Mouse (Mus musculus) lung, embryonic 15.5 days (tissue): ENCODE measurements around the gene Trim62. TPM values are rescaled to one million over a fixed set of nuclear protein-coding genes. Genes with fewer than 3 reads are reported as not detected.

Source experiments
- ATAC-seq: fragments of 200-750 bp; cut with Nextera tagmentation; 2 replicates; pipeline ENCODE4 v1.8.0; 2017; ENCODE audit warnings: moderate number of reproducible peaks, borderline replicate concordance; ENCODE audit not compliant: low FRiP score, low TSS enrichment; ENCODE audit errors: extremely low read depth
- H3K27ac ChIP-seq: fragments of 300-500 bp; sonication (generic); 2 replicates; pipeline ENCODE4 v1.5.1; 2015; ENCODE audit warnings: moderate library complexity, mild to moderate bottlenecking, inconsistent platforms
- H3K27me3 ChIP-seq: fragments of 300-500 bp; sonication (generic); 2 replicates; pipeline ENCODE4 v1.6.1; 2015; ENCODE audit warnings: inconsistent platforms
- H3K36me3 ChIP-seq: fragments of 300-500 bp; sonication (generic); 2 replicates; pipeline ENCODE4 v1.6.1; 2015; ENCODE audit warnings: inconsistent platforms
- H3K4me1 ChIP-seq: fragments of 300-500 bp; sonication (generic); 2 replicates; pipeline ENCODE4 v1.6.1; 2015; ENCODE audit warnings: inconsistent platforms
- H3K4me2 ChIP-seq: fragments of 300-500 bp; sonication (generic); 2 replicates; pipeline ENCODE4 v1.6.1; 2015; ENCODE audit warnings: inconsistent platforms, mild to moderate bottlenecking, moderate library complexity
- H3K4me3 ChIP-seq: fragments of 300-500 bp; sonication (generic); 2 replicates; pipeline ENCODE4 v1.5.1; 2015; ENCODE audit warnings: mild to moderate bottlenecking, inconsistent platforms
- H3K9ac ChIP-seq: fragments of 300-500 bp; sonication (generic); 2 replicates; pipeline ENCODE4 v1.6.1; 2015; ENCODE audit warnings: inconsistent platforms
- H3K9me3 ChIP-seq: fragments of 300-500 bp; sonication (generic); 2 replicates; pipeline ENCODE4 v1.6.1; 2016; ENCODE audit warnings: inconsistent platforms
- WGBS: fragments of 180-500 bp; shearing (Covaris S2); methylation state at CpG from one replicate; pipeline ENCODE4 v1.1.7; 2015; 5-methylcytosine and 5-hydroxymethylcytosine counted together
- polyA plus RNA-seq: library from polyadenylated mRNA; unstranded; fragments of >200 nt; fragmentation: Nextera tagmentation; extraction: Ambion mirVana; gene quantifications from 2 replicates; pipeline ENCODE4 v1.2.1, GENCODE M21; 2015

The Trim62 gene
- polyA plus RNA-seq, 1 experiment from 2014 or later = 5.7 TPM

DNA sequence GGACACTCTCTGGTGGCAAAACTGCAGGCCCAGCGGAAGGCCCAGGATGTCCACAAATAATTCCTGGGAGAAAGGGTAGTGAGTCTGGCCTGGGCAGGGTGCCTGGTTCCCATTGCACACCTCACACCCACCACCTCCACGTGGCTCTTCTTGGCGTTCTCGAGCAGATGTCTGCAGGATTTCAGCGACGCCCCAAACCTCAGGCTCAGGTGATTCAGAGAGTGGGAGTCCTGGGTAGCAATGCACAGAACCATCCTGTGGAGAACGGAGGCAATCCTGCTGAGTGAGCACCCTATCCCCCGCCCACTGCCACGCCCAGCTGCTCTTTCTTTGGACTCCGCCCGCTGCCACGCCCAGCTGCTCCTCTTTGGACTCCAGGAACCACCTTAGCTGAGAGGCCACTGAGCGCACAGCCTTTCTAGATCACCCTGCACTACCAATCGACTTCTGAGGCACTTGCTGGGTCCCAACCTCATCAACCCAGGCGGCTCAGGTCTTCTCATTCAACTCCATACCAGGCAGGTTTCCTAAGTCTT, 66.2 kb downstream of the Trim62 start:
- H3K27me3 ChIP-seq = no peaks in the 10 kb centered on the region
- ATAC-seq = no peak
- peaks cover 13% of the 10 kb centered on the region; the same call in 1 of the 2 replicates for H3K4me1 ChIP-seq
- H3K27ac ChIP-seq = no peak overlapping the region
- H3K9me3 ChIP-seq = no peaks in the 10 kb centered on the region
- no peak overlapping the region for H3K4me2 ChIP-seq
- H3K4me3 ChIP-seq = no peak overlapping the region
- 30% methylated on average over 15 of the region's 15 CpGs for WGBS
- no peaks in the 10 kb centered on the region for H3K36me3 ChIP-seq
- no peak overlapping the region for H3K9ac ChIP-seq

DNA sequence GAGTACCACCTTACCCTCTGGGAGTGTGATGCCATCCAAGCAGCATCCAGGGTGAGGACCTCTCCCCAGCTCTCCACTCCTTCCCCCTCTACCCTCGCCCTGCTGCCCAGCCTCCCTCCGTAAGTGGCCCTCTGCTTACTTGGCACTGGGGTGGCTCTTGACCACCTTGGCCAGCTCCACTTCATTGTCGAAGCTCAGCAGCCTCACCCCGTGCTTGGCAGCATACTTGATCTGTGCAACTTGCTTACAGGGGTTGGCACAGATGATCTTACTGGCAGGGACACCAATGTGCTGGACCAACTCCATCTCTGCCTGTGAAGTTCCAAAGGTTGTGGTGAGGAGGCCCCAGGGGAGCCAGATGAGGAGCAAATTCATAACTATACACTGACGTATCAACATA, 67.1 kb downstream of the Trim62 start:
- H3K27ac ChIP-seq = no peak overlapping the region
- 58% methylated on average over 5 of the region's 5 CpGs for WGBS
- ATAC-seq = no peak

DNA sequence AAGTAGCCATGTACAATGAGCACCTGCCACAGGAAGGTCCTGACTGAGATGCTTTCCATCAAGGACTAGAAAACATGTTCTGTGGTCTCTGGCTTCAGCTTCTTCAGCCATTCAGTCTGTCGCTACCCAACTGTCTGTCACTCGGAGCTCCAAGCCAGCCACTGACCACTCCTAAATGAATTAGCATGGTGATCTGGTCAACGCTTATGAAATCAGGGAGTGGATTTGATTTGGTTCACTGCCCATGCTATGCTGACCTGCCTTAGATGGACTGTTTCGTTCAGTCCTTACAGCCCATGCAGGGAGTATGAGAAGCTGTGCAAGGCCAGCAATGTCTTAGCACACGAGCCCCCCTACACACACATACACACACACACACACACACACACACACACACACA, 70.5 kb downstream of the Trim62 start:
- no peak overlapping the region for H3K9ac ChIP-seq
- no peaks in the 10 kb centered on the region for H3K27me3 ChIP-seq
- no peak for ATAC-seq
- no peak overlapping the region for H3K4me2 ChIP-seq
- H3K4me3 ChIP-seq = no peak overlapping the region
- no peak overlapping the region for H3K27ac ChIP-seq
- no peaks in the 10 kb centered on the region for H3K9me3 ChIP-seq
- WGBS = 78% methylated on average over 5 of the region's 5 CpGs
- peaks cover 29% of the 10 kb centered on the region for H3K4me1 ChIP-seq
- no peaks in the 10 kb centered on the region for H3K36me3 ChIP-seq

More for the DNA sequence above, 67.1 kb downstream of the Trim62 start:
- H3K4me1 ChIP-seq = peaks cover 13% of the 10 kb centered on the region; the same call in 1 of the 2 replicates
- no peaks in the 10 kb centered on the region for H3K9me3 ChIP-seq
- H3K36me3 ChIP-seq = no peaks in the 10 kb centered on the region
- H3K4me3 ChIP-seq = no peak overlapping the region
- H3K27me3 ChIP-seq = no peaks in the 10 kb centered on the region
- H3K4me2 ChIP-seq = no peak overlapping the region
- H3K9ac ChIP-seq = no peak overlapping the region

DNA sequence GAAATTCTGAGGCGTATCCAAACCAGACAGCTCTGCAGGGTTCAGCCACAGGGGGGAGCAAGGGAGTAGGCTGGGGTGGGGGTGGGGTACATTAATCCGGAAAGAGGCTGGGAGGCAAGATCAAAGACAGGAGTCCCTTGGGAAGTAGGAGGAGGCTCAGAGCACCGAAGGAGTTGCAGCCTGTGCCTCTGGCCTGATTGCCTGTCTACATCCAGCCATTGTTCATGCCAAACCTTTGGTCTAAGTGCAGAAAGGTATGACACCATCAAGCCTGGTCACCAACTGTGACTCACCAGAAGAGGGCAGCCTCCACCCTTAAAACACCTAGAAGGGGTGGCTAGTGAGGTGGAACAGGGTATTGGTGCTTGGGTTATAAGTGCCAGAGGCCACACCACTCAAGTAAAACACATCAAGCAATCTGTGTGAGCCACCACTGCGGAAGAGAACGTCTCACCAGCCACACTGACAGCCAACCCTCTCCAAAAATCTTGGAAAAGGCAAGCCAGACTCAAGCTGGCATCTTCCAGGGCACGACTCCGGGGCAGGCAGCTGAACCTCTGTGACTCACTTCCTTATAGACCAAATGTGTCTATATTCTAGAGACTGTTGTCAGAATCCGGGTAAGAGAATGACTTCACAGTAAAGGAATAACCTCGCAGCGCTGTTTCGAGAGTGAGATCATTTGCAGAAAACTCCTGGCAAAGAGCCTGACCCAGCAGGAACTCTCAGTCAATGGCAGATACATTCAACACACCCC, 74.0 kb downstream of the Trim62 start:
- 32% methylated on average over 11 of the region's 11 CpGs for WGBS
- Histone ChIP-seq H3K9ac (no peak overlapping the region), H3K4me3 (no peak overlapping the region), H3K9me3 (no peaks in the 10 kb centered on the region), H3K27me3 (peaks cover 10% of the 10 kb centered on the region), H3K4me1 (peaks cover 31% of the 10 kb centered on the region), H3K36me3 (no peaks in the 10 kb centered on the region), H3K4me2 (no peak overlapping the region), H3K27ac (peak overlapping the region; percentile 11; the same call in 1 of the 2 replicates)
- ATAC-seq = 0 out of 2 replicates have a peak, but pooled peaks have one; percentile 3

DNA sequence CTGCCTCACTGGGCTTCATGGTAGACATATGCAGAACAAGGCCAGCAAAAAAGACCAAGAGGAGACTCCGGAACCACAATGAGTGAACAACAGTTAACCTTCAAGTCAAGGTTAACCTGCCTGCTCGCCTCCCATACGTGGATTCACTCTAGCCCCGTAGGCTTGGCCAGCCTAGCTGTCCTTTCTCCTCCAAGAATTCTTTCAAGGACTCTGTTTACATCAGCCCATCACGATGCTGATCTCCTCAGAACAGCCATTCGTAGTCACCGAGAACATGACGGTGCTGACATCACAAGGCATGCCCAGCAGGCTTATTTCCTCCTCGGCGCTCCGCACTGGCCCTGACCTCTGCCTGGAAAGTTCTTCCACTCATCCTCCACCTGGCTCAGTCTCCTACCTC, 74.8 kb downstream of the Trim62 start:
- Histone ChIP-seq H3K4me3 (no peak overlapping the region), H3K36me3 (no peaks in the 10 kb centered on the region), H3K4me2 (no peak overlapping the region), H3K27me3 (peaks cover 10% of the 10 kb centered on the region), H3K27ac (peak overlapping the region; percentile 11; the same call in 1 of the 2 replicates), H3K4me1 (peaks cover 38% of the 10 kb centered on the region), H3K9ac (no peak overlapping the region), H3K9me3 (no peaks in the 10 kb centered on the region)
- no peak for ATAC-seq
- 73% methylated on average over 11 of the region's 11 CpGs for WGBS

DNA sequence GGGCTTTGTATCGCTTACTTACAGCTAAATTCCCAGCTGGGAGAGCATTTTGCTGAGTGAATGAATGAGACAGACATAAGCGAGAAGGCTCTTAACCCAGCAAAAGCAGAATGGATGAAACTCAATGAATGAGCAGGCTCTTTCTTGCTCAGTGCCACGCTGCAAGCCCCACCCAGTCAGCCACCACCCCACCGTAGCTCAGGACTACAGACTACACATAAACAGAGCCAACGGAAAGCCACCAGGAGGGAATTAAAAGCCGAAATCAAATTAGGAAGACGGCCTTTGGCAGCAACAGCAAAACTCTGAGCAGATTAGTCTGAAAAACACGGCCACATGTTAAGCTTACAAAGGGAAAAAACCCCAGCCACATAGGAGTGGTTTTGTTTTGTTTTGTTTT, 75.5 kb downstream of the Trim62 start:
- Histone ChIP-seq H3K4me3 (no peak overlapping the region), H3K9me3 (no peaks in the 10 kb centered on the region), H3K27me3 (peaks cover 10% of the 10 kb centered on the region), H3K36me3 (no peaks in the 10 kb centered on the region), H3K27ac (no peak overlapping the region), H3K4me1 (peaks cover 40% of the 10 kb centered on the region), H3K9ac (no peak overlapping the region), H3K4me2 (no peak overlapping the region)
- 69% methylated on average over 8 of the region's 8 CpGs for WGBS
- no peak for ATAC-seq

DNA sequence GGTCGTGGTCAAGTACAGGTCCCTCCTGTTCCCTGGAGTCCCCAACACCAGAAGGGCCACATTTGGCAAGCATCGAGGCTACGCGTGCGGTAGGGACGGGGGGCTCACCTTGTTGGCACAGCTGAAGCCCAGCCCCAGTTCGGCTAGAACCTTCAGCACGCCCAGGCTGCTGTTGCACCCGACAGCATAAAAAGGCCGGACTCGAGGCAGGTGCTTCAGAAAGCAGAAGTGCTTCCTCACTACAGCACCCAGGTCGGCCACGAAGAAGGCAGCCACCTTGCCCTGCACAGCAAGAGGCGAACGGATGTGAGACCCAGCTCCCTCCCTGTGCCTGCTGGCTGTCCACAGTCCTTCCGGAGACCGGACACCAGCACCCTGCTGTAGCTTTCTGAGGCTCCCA, 76.3 kb downstream of the Trim62 start:
- Histone ChIP-seq H3K27me3 (peaks cover 10% of the 10 kb centered on the region), H3K4me3 (no peak overlapping the region), H3K27ac (no peak overlapping the region), H3K4me2 (no peak overlapping the region), H3K9ac (no peak overlapping the region), H3K4me1 (peaks cover 40% of the 10 kb centered on the region), H3K36me3 (no peaks in the 10 kb centered on the region), H3K9me3 (no peaks in the 10 kb centered on the region)
- no peak for ATAC-seq
- 80% methylated on average over 17 of the region's 17 CpGs for WGBS

Other genes with a start within 250 kb of the Trim62 start
- gene Phc2, start 228.9 kb upstream of the Trim62 start, polyA plus RNA-seq = 75.8 and 83.5 TPM in 2 replicates
- gene A3galt2, start 128.2 kb upstream of the Trim62 start, polyA plus RNA-seq = 0.20 and 0.35 TPM in 2 replicates
- 34.6 and 39.3 TPM in 2 replicates for gene Zfp362, start 77.5 kb upstream of the Trim62 start, polyA plus RNA-seq
- 18.6 and 22.5 TPM in 2 replicates for gene Azin2, start 78.9 kb downstream of the Trim62 start, polyA plus RNA-seq
- 182 and 187 TPM in 2 replicates for gene Ak2, start 108.4 kb downstream of the Trim62 start, polyA plus RNA-seq
- gene Rnf19b, start 174.7 kb downstream of the Trim62 start, polyA plus RNA-seq = 7.3 and 7.6 TPM in 2 replicates
- 16.7 and 18.8 TPM in 2 replicates for gene Tmem54, start 222.0 kb downstream of the Trim62 start, polyA plus RNA-seq
- 2.3 and 2.6 TPM in 2 replicates for gene Hpca, start 238.5 kb downstream of the Trim62 start, polyA plus RNA-seq